Mouse (Mus musculus) spleen, adult 18-20 months (tissue): Measurements from ENCODE around the gene Gm20388.
"Not testable (repeated sequence)": the region's sequence is repeated elsewhere in the genome, so short reads cannot be mapped to it uniquely, and the experiment has no call there.

Experiments used
- DNase-seq, 2 experiments: peaks; one replicate each; pipeline ENCODE4 v3.0.0; 2022; ENCODE audit warnings: mixed read lengths in 2 of 2

The Gm20388 gene

DNA sequence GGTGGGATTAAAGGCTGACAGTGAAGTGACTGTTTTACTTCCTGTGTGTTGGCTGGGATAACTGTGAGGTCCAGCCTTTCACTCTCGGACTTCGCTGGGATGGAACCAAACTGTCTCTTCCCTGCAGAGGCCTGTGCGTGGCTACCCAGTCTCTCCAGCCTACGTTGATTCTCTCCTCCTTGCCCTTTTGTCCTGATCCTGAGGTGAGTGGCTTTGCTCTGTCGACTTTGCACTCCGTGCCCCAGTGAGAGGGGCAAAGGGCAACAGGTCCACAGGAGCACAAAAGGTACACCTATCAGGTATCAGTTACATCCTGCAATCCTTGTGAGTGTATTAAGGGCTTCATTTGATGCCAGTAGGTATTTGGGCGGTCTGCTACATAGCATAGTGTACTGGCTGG is 3512.8 kb downstream of the Gm20388 start, which contains the start of gene Def8:
Gene Def8, plus strand, starts transcription at position 87 of the 400 bp plus-strand sequence.
- no peak for DNase-seq

- DNase-seq = no peak
Measured at GRCm38 (mm10) chr8:123426511-123427509, 3516.2 kb downstream of the Gm20388 start.

GRCm38 (mm10) chr8:123427639-123428275 is 3517.1 kb downstream of the Gm20388 start:
- no peak for DNase-seq

- DNase-seq = no peak
Measured at GRCm38 (mm10) chr8:123428343-123428893, 3517.8 kb downstream of the Gm20388 start.

DNA sequence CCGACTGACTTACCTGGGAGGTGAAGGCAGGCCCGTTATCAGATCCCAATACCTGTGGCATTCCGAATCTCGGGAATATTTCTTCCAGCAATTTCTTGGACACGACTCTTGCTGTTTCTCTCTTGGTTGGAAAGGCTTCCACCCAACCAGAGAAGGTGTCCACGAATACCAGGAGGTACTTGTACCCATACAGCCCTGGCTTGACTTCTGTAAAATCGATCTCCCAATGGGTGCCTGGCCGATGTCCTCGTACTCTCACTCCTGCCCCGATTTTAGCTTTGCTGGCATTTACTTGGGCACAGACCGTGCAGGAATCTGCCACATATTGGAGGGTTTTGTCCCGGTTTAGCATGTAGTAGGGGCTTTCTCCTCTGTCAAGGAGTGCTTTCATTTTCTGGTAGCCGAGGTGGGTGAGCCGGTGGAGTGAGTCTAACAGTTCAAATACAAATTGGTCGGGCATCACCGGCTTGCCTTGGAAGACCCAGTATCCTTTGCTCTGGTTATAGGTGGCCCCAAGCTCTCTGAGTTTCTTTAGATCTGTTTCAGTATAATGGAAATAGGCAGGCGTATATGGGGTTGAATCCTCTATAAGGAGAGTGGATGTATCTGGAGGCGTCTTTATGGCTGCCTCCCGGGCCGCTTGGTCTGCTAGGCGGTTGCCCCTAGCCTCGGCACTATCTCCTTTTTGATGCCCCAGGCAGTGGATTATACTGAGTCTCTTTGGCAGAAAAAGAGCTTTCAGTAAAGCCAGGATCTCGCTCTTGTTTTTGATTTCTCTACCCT is 3518.5 kb downstream of the Gm20388 start:
- no peak for DNase-seq

GRCm38 (mm10) chr8:123429722-123430013 is 3519.0 kb downstream of the Gm20388 start:
- DNase-seq = not testable (repeated sequence)

- DNase-seq = not testable (repeated sequence)
Measured at GRCm38 (mm10) chr8:123430936-123431335, 3520.3 kb downstream of the Gm20388 start.

DNA sequence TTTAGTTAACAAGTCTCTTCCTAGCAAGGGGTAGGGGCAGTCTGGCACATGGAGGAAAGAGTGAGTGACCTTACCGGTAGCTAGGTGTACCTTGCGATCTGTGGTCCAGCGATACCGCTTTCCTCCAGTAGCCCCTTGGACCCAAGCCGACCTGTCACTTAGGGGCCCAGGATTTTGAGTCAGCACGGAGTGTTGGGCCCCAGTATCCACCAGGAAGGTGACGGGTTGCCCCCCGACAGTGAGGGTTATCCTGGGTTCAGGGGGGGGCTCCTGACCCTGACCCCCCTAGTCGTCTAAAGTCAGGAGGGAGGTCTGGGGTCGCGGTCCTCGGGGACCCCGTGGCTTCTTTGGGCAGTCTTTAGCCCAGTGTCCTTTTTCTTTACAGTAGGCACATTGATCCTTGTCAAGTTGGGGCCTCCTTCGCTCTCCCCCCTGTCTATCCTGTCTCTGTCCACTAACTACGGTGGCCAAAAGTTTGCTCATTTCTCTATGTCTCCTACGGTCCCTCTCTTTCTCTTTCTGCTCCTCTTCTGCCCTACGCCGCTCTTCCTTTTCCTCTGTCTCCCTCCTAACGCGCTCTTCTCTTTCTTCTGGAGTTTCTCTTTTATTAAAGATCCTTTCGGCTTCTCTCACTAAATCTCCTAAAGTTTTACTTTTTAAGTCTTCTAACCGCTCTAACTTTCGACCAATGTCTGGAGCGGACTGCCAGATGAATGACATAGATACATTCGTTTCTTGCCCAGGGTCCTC is 3521.2 kb downstream of the Gm20388 start:
- no peak for DNase-seq

GRCm38 (mm10) chr8:123432381-123432780 is 3521.7 kb downstream of the Gm20388 start:
- no peak for DNase-seq

GRCm38 (mm10) chr8:123433241-123433974 is 3522.8 kb downstream of the Gm20388 start:
- not testable (repeated sequence) for DNase-seq

GRCm38 (mm10) chr8:123441788-123442187 is 3531.1 kb downstream of the Gm20388 start:
- DNase-seq = no peak

GRCm38 (mm10) chr8:123442351-123442750 is 3531.7 kb downstream of the Gm20388 start:
- no peak for DNase-seq

- peak; percentile 80 to 97 for DNase-seq
Measured at GRCm38 (mm10) chr8:123442871-123443575, 3532.4 kb downstream of the Gm20388 start.

GRCm38 (mm10) chr8:123443576-123443921 is 3532.9 kb downstream of the Gm20388 start:
- DNase-seq = no peak

- no peak for DNase-seq
Measured at GRCm38 (mm10) chr8:123444131-123444530, 3533.5 kb downstream of the Gm20388 start.

DNA sequence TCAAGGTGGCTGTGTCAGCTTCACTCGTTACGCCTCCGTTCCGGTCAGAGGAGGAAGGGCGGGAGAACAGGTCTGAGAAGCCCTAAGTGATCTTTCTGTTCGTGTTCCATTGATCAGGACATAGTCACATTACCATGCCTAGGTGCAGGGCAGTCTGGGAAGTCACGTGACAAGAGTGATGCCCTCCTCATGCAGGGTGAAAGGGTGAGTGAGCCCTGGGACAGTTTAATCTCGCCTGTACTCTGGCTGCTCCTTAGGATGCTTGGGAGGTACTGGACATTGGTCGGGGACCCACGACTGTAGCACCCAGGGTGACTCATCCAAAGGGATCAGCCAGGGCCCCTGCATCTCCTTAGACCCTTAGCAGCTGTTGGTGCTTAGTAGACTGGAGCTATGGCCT is 3535.3 kb downstream of the Gm20388 start:
- no peak for DNase-seq

GRCm38 (mm10) chr8:123446799-123447198 is 3536.2 kb downstream of the Gm20388 start:
- no peak for DNase-seq

DNA sequence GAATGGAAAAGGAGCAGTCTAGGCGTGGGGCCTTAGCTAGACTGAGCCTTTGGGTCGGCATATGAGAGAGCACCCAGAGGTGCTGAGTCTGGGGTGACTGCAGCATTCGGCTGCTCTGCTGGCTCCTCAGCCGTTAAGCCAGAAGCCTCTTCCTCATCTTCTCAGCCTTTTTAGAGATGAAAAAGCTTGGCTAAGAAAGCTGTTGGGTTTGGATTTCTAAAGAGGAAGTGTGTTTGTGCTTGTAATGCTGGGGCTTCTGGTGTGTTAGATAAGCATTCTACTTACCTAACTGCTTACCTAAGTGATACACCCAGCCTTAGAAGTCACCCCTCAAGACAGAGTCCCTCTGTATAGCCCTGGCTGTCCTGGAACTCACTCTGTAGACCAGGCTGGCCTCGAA is 3540.1 kb downstream of the Gm20388 start:
- DNase-seq = no peak

- DNase-seq = not testable (repeated sequence)
Measured at GRCm38 (mm10) chr8:123451747-123452146, 3541.1 kb downstream of the Gm20388 start.

GRCm38 (mm10) chr8:123452149-123452548 is 3541.5 kb downstream of the Gm20388 start:
- no peak for DNase-seq

DNA sequence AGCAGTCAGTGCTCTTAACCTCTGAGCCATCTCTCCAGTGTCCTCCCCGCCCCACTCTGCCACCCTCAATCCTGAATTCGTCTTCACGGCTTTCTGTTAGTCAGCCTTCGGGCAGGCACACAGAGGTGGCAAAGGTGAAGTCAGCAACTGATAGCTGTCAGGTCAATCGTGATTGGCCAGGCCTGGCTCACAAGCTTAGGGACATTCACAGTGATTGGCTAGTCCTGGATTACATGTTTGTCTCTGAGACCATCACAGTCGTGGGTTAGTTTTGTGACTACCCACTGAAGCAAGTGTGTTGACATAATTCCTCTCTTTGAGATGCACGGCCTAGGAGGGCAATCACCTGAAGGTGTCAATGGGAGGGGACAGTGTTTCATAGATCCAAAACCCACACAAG is 3542.7 kb downstream of the Gm20388 start:
- no peak for DNase-seq
